ENCODE assay signal across 15 mouse cellular contexts in the genomic region with DNA sequence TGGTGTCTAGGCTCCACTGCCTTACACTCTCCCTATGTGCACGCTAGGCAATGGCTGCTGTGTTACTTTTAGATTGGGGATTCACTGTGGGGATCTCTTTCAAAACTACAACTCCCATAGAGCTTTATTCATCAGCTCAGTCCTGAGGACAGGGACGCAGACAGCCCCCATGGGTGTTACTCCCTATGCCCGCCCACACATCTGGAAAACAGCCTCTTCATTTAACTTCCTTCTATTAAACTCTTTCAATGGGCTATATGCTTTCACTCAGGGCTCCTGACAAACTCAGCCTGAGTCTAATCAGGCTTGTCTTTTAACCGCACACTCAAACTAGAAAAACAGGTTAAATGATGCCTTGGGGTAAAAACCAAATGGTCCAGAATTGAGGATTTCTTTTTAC.
"Had no signal": no experiment of that assay in that cellular context is flagged by ENCODE, and none has a peak within 500 bp of the region (broad histone marks: within the 10 kb centered on the region; RNA-seq: fewer than 3 reads in every experiment).

No protein-coding gene starts in this region.

- ATAC-seq: liver, embryonic 12.5 days had no signal

- H3K9ac ChIP-seq: limb, embryonic 15.5 days; liver, embryonic 12.5 days; lung, embryonic 14.5 days; neural tube, embryonic 15.5 days had no signal

- H3K4me1 ChIP-seq: midbrain, embryonic 10.5 days had no signal

- DNase-seq: kidney, adult 9 months; lung, embryonic 14.5 days; lung, postnatal 10 days; lung, postnatal 4 days; midbrain, embryonic 14.5 days; right cerebral cortex, adult 18-20 months; right cerebral cortex, postnatal 25 days; thymus, postnatal 14 days had no signal

- H3K27ac ChIP-seq: kidney, postnatal 0 days; left cerebral cortex, adult 2 months; limb, embryonic 15.5 days; liver, embryonic 12.5 days; midbrain, embryonic 10.5 days; neural tube, embryonic 15.5 days had no signal

- H3K4me2 ChIP-seq: limb, embryonic 15.5 days; liver, embryonic 12.5 days; lung, embryonic 14.5 days; neural tube, embryonic 15.5 days had no signal

- H3K4me3 ChIP-seq: left cerebral cortex, adult 2 months; limb, embryonic 15.5 days; liver, embryonic 12.5 days; midbrain, embryonic 10.5 days; myocyte; neural tube, embryonic 15.5 days had no signal

- H3K27me3 ChIP-seq: limb, embryonic 15.5 days; liver, embryonic 12.5 days; neural tube, embryonic 15.5 days had no signal

- H3K9me3 ChIP-seq: limb, embryonic 15.5 days; liver, embryonic 12.5 days; midbrain, embryonic 10.5 days; neural tube, embryonic 15.5 days had no signal

- H3K36me3 ChIP-seq: limb, embryonic 15.5 days; liver, embryonic 12.5 days; midbrain, embryonic 10.5 days; neural tube, embryonic 15.5 days had no signal
